Mouse (Mus musculus) midbrain, embryonic 11.5 days (tissue): ENCODE measurements around the gene Atxn1. TPM values are rescaled to one million over a fixed set of nuclear protein-coding genes. Genes with fewer than 3 reads are reported as not detected.

Experiments used
- ATAC-seq: fragments of 200-750 bp; cut with Nextera tagmentation; 2 replicates; pipeline ENCODE4 v1.8.0; 2017; ENCODE audit warnings: moderate TSS enrichment, moderate library complexity; ENCODE audit not compliant: low FRiP score
- DNase-seq: peaks from one replicate; pipeline ENCODE4 v3.0.0; 2015; ENCODE audit warnings: low spot score; ENCODE audit errors: missing footprints
- H3K27ac ChIP-seq: fragments of 300-500 bp; sonication (generic); 2 replicates; pipeline ENCODE4 v1.5.1; 2014; ENCODE audit warnings: low read depth, low read length
- H3K27me3 ChIP-seq: fragments of 300-500 bp; sonication (generic); 2 replicates; pipeline ENCODE4 v1.6.1; 2014; ENCODE audit warnings: mild to moderate bottlenecking, low read length, moderate library complexity, mixed read lengths; ENCODE audit not compliant: control insufficient read depth, insufficient read depth
- H3K36me3 ChIP-seq: fragments of 300-500 bp; sonication (generic); 2 replicates; pipeline ENCODE4 v1.6.1; 2014; ENCODE audit warnings: mild to moderate bottlenecking, low read length, moderate library complexity, mixed read lengths; ENCODE audit not compliant: control insufficient read depth, insufficient read depth
- H3K4me1 ChIP-seq: fragments of 300-500 bp; sonication (generic); 2 replicates; pipeline ENCODE4 v1.6.1; 2014; ENCODE audit warnings: low read length; ENCODE audit not compliant: control insufficient read depth, insufficient read depth
- H3K4me2 ChIP-seq: fragments of 300-500 bp; sonication (generic); 2 replicates; pipeline ENCODE4 v1.6.1; 2014; ENCODE audit warnings: mild to moderate bottlenecking, moderate library complexity
- H3K4me3 ChIP-seq: fragments of 300-500 bp; sonication (generic); 2 replicates; pipeline ENCODE4 v1.5.1; 2014; ENCODE audit warnings: low read depth, low read length
- H3K9ac ChIP-seq: fragments of 300-500 bp; sonication (generic); 2 replicates; pipeline ENCODE4 v1.6.1; 2014; ENCODE audit warnings: low read length
- H3K9me3 ChIP-seq: fragments of 300-500 bp; sonication (generic); 2 replicates; pipeline ENCODE4 v1.6.1; 2016; ENCODE audit warnings: low read length; ENCODE audit not compliant: control insufficient read depth
- WGBS: fragments of 180-500 bp; shearing (Covaris S2); extraction: QIAGEN DNeasy Blood & Tissue Kit; methylation state at CpG from one replicate; pipeline ENCODE4 v1.1.7; 2014; 5-methylcytosine and 5-hydroxymethylcytosine counted together
- polyA plus RNA-seq: library from polyadenylated mRNA; unstranded; fragments of >200 nt; fragmentation: Nextera tagmentation; extraction: Ambion mirVana; gene quantifications from 2 replicates; pipeline ENCODE4 v1.2.1, GENCODE M21; 2014

The Atxn1 gene
- polyA plus RNA-seq = 1.4 and 1.7 TPM in 2 replicates

DNA sequence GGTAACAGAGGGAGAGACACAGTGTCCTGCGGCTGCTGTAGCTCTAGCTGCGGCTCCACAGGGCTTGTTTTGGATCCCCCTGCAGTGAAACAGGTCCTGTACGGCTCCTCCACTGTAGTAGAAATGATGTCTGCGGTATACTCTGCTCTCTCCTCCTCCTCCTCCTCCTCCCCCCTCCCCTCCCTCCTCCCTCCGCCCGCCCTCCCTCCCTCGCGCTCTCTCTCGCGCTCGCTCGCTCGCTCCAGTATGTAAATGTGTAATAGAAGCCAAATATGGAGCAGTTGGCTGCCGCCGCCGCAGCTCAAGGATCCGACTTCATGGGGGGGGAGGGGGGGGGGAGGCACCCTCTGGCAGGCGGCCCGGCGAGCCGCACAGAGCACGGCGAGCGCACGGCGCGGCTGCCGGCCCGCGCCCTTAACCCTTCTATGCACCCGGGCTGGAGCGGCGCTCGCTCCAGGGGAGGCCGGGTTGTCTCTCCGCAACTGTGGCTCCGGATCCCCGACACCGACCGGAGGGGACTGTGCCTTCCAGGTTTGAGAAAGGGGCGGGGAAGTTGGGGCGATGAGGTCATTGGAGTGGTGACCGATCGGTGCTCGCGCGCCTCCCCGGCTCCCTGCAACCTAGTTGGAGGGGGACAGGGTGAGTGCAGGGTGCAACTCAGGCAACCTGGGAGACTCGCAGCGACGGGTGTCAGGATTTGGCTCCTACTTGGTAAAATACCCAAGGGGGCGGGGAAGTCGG lies at the start of gene Atxn1:
Gene Atxn1, minus strand, starts transcription at position 156 of the 741 bp plus-strand sequence.
- under 1% methylated on average over 48 of the region's 53 CpGs for WGBS
- Histone ChIP-seq H3K4me3 (peak within 1 kb of the TSS; percentile 81), H3K36me3 (no peaks in the 10 kb centered on the region), H3K27me3 (peaks cover 13% of the 10 kb centered on the region), H3K9me3 (no peaks in the 10 kb centered on the region), H3K4me2 (peak within 1 kb of the TSS; percentile 92), H3K9ac (peak within 1 kb of the TSS; percentile 90), H3K27ac (peak within 1 kb of the TSS; percentile 90), H3K4me1 (peaks cover 40% of the 10 kb centered on the region)
- ATAC-seq (peak; percentile 68), DNase-seq (peak; percentile 97)

DNA sequence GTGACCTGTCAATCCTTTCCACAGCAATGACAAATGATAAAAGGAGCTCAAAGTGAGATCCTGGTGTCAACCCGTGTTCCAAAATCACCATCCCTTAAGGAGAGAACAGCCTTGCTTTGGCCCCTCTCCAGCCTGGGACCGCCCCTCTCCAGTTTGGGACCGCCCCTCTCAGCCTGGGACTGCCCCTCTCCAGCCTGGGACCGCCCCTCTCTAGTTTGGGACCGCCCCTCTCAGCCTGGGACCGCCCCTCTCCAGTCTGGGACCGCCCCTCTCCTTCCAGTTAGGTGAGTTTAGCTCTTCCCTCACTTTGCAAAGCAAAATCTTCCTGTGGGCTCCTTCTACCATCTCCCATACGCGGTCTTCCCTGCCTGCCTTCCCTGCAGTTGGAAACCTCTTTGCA lies 46.4 kb upstream of the Atxn1 start:
- Histone ChIP-seq H3K9me3 (no peaks in the 10 kb centered on the region), H3K27me3 (no peaks in the 10 kb centered on the region), H3K27ac (no peak overlapping the region), H3K9ac (no peak overlapping the region), H3K4me3 (no peak overlapping the region), H3K36me3 (no peaks in the 10 kb centered on the region), H3K4me1 (peaks cover 4% of the 10 kb centered on the region), H3K4me2 (no peak overlapping the region)
- no peak for DNase-seq
- no peak for ATAC-seq
- WGBS = 28% methylated on average over 9 of the region's 9 CpGs

DNA sequence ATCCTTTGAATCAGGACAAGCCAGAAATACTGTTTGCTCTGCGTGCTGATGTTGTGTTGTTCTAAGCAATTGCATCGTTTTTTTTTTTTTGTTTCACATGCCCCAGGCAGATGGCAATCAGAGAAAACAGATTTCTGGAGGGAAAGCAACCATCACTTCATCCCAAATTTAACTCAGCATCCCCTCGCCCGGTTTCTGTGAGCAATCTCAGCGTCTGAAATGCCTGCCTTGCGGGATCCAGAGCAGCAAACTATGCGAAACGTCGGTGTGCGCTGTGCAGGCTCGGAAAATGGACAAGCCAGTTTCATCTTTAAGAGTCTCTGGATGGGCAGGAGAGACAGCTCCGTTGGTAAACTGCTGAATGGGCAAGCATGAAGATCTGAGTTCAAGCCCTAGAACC lies 45.3 kb upstream of the Atxn1 start:
- no peak for DNase-seq
- Histone ChIP-seq H3K4me1 (peaks cover 8% of the 10 kb centered on the region), H3K4me3 (no peak overlapping the region), H3K4me2 (no peak overlapping the region), H3K27ac (no peak overlapping the region), H3K36me3 (no peaks in the 10 kb centered on the region), H3K27me3 (no peaks in the 10 kb centered on the region), H3K9me3 (no peaks in the 10 kb centered on the region), H3K9ac (no peak overlapping the region)
- ATAC-seq = no peak
- 84% methylated on average over 12 of the region's 12 CpGs for WGBS

GRCm38 (mm10) chr13:46008831-46009666 lies 44.2 kb upstream of the Atxn1 start:
- DNase-seq = no peak
- Histone ChIP-seq H3K4me2 (peak overlapping the region; percentile 32; the same call in 1 of the 2 replicates), H3K27ac (no peak overlapping the region), H3K4me1 (peaks cover 8% of the 10 kb centered on the region), H3K9ac (peak overlapping the region; percentile 24; the same call in 1 of the 2 replicates), H3K4me3 (no peak overlapping the region), H3K27me3 (no peaks in the 10 kb centered on the region), H3K9me3 (no peaks in the 10 kb centered on the region), H3K36me3 (no peaks in the 10 kb centered on the region)
- WGBS = 25% methylated on average over 30 of the region's 30 CpGs
- no peak for ATAC-seq

DNA sequence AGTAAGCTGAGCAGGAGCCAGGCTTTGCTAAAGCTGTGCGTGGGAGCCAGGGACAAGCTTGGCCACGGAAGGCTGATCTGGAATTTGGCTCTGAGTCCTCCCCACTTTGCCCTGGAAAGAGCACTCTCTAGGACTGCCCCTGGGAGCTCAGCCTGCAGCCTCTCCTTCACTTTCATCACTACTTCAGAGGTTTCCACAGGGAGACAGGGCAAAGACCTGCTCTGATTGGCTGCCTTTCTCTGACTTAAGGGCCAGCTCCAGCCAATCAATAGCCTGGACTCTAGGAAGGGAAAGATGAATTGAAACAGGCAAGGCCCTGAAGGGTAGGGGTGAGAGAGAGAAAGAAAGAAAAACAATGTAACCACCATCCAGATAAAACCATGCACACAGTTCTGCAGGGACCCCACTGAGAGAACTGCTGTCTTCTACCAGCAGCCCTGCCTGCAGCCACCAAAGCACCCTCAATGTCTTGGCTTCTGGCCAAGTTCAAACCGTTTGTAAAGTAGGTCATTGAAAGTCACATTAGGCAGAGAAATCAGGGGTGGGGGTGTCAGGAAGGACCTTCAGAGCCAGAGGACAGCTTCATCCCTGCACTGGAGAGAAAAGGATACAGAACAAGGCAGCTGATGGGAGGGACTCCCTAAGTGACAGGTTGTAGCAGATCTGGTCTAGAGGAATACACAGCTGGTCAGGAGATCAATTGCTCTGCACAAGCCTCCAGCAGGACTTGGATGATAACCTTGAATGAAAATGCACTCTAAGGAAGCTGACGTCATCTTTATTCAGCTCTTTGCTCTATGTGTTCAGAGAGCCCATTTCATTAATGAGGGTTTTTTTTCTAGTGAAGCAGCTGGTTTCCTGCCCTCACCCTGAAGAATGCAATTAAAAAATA lies 41.6 kb upstream of the Atxn1 start:
- H3K27ac ChIP-seq = no peak overlapping the region
- H3K4me2 ChIP-seq = peak overlapping the region; percentile 17; the same call in 1 of the 2 replicates
- no peaks in the 10 kb centered on the region for H3K36me3 ChIP-seq
- no peaks in the 10 kb centered on the region for H3K9me3 ChIP-seq
- H3K9ac ChIP-seq = peak overlapping the region; percentile 4; the same call in 1 of the 2 replicates
- ATAC-seq (peak; percentile 83), DNase-seq (peak; percentile 88)
- WGBS = 19% methylated on average over 4 of the region's 4 CpGs
- H3K27me3 ChIP-seq = no peaks in the 10 kb centered on the region
- no peak overlapping the region for H3K4me3 ChIP-seq
- peaks cover 8% of the 10 kb centered on the region for H3K4me1 ChIP-seq

DNA sequence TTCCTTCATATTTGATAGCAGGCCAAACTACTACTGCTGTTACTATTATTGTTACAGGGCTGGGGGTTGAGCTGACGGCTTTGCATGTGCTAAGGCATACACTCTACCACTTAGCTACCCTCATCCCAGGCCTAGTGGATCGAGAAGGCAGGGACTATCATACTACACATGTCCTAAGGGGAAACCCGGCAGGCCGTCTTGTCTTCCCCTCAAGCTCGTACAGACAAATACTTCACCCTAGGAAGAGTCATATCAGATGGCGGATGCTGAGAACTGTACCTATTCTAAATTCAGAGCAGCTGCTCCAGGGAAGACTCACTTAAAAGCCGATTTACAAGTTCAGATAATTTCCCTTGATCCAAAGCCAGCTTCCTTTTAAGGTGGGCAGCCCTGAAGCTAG lies 40.8 kb upstream of the Atxn1 start:
- H3K9me3 ChIP-seq = no peaks in the 10 kb centered on the region
- WGBS = 81% methylated on average over 7 of the region's 7 CpGs
- ATAC-seq (no peak), DNase-seq (no peak)
- H3K27me3 ChIP-seq = no peaks in the 10 kb centered on the region
- no peak overlapping the region for H3K9ac ChIP-seq
- H3K4me3 ChIP-seq = no peak overlapping the region
- no peaks in the 10 kb centered on the region for H3K36me3 ChIP-seq
- H3K27ac ChIP-seq = no peak overlapping the region
- peaks cover 8% of the 10 kb centered on the region for H3K4me1 ChIP-seq
- H3K4me2 ChIP-seq = no peak overlapping the region

GRCm38 (mm10) chr13:46001356-46001755 lies 36.5 kb upstream of the Atxn1 start:
- H3K4me3 ChIP-seq = no peak overlapping the region
- WGBS = 90% methylated on average over 5 of the region's 5 CpGs
- H3K9me3 ChIP-seq = no peaks in the 10 kb centered on the region
- peaks cover 4% of the 10 kb centered on the region; the same call in 1 of the 2 replicates for H3K4me1 ChIP-seq
- ATAC-seq (no peak), DNase-seq (no peak)
- no peak overlapping the region for H3K27ac ChIP-seq
- no peaks in the 10 kb centered on the region for H3K36me3 ChIP-seq
- no peak overlapping the region for H3K9ac ChIP-seq
- no peak overlapping the region for H3K4me2 ChIP-seq
- H3K27me3 ChIP-seq = no peaks in the 10 kb centered on the region

GRCm38 (mm10) chr13:45992953-45993352 lies 28.1 kb upstream of the Atxn1 start:
- no peak for ATAC-seq
- no peak overlapping the region for H3K4me2 ChIP-seq
- no peaks in the 10 kb centered on the region for H3K9me3 ChIP-seq
- H3K36me3 ChIP-seq = no peaks in the 10 kb centered on the region
- no peak overlapping the region for H3K4me3 ChIP-seq
- H3K4me1 ChIP-seq = no peaks in the 10 kb centered on the region
- 93% methylated on average over 9 of the region's 9 CpGs for WGBS
- H3K27me3 ChIP-seq = no peaks in the 10 kb centered on the region
- no peak overlapping the region for H3K27ac ChIP-seq
- no peak for DNase-seq
- H3K9ac ChIP-seq = no peak overlapping the region
